Mouse (Mus musculus) bone marrow, adult 2 months (tissue): ENCODE measurements around the gene Pkd1. TPM values are rescaled to one million over a fixed set of nuclear protein-coding genes. Genes with fewer than 3 reads are reported as not detected.

Experiments
- H3K27ac ChIP-seq: fragments of 200-500 bp; 2 replicates; pipeline ENCODE4 v1.5.1; 2012; ENCODE audit warnings: low read depth, mild to moderate bottlenecking, control low read depth, inconsistent platforms, low read length; ENCODE audit not compliant: control insufficient read depth, poor library complexity, insufficient read depth
- H3K4me1 ChIP-seq: fragments of 200-500 bp; 2 replicates; pipeline ENCODE4 v1.6.1; 2011; ENCODE audit warnings: low read length; ENCODE audit not compliant: control insufficient read depth, insufficient read depth
- H3K4me3 ChIP-seq: fragments of 200-500 bp; replicated peaks from 2 replicates; pipeline ENCODE3; 2011; ENCODE audit warnings: mild to moderate bottlenecking, low read depth, low read length, control low read depth; ENCODE audit not compliant: control insufficient read depth
- CTCF ChIP-seq: fragments of 200-500 bp; IDR thresholded peaks from 2 replicates; pipeline ENCODE4 v1.5.1; 2011; ENCODE audit warnings: low read length, control low read depth; ENCODE audit not compliant: control insufficient read depth, insufficient read depth
- POLR2A ChIP-seq: fragments of 200-500 bp; IDR thresholded peaks from 2 replicates; pipeline ENCODE4 v1.6.1; 2011; ENCODE audit warnings: low read depth, mild to moderate bottlenecking, control low read depth, low read length, borderline replicate concordance; ENCODE audit not compliant: control insufficient read depth
- WGBS: fragments of 180-500 bp; shearing (Covaris S2); methylation state at CpG from one replicate; pipeline ENCODE4 v1.1.7; 2018; 5-methylcytosine and 5-hydroxymethylcytosine counted together
- polyA plus RNA-seq: library from polyadenylated mRNA; stranded (reverse); fragments of >200 nt; gene quantifications from 2 replicates; pipeline ENCODE4 v1.2.4, GENCODE M21; 2011; ENCODE audit warnings: low replicate concordance; ENCODE audit not compliant: missing spikeins, insufficient read depth, insufficient read length

Gene Pkd1
- polyA plus RNA-seq, 1 experiment = 17.9 TPM

DNA sequence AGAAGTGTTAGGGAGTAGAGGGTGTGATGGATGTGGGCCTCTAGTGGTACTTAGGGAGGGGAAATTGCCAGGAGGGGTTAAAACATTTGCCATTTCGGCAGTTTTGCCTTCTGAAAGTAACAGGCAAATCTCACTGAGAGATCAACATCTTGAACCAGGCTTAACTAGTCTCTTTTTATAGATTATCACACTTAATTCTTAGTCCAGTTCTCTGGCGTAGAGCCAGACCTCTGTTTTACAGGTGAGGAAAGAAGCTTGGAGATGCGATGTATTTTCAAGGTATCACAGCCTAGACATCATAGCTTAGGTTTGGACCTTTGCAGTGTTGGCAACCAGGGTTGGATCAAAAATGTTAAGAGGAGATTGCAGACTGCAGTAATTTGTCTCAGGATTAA is 1.4 kb downstream of the Pkd1 start:
- H3K27ac ChIP-seq = no peak overlapping the region
- no peaks in the 10 kb centered on the region; the same call in 1 of the 2 replicates for H3K4me1 ChIP-seq
- 74% methylated on average over 3 of the region's 3 CpGs for WGBS
- TF ChIP-seq CTCF = no peak
- TF ChIP-seq POLR2A = no peak
- peak overlapping the region; percentile 72 for H3K4me3 ChIP-seq

GRCm38 (mm10) chr17:24557091-24557490 is 7.5 kb downstream of the Pkd1 start:
- Histone ChIP-seq H3K4me1 (peaks cover 2% of the 10 kb centered on the region; the same call in 1 of the 2 replicates), H3K27ac (no peak overlapping the region), H3K4me3 (no peak overlapping the region)
- TF ChIP-seq POLR2A = no peak
- TF ChIP-seq CTCF = no peak
- WGBS = 91% methylated on average over 7 of the region's 7 CpGs

GRCm38 (mm10) chr17:24558600-24559099 is 9.0 kb downstream of the Pkd1 start:
- Histone ChIP-seq H3K4me1 (peaks cover 2% of the 10 kb centered on the region; the same call in 1 of the 2 replicates), H3K4me3 (no peak overlapping the region), H3K27ac (no peak overlapping the region)
- 26% methylated on average over 4 of the region's 4 CpGs for WGBS
- TF ChIP-seq POLR2A (no peak), CTCF (no peak)

GRCm38 (mm10) chr17:24559146-24559545 is 9.5 kb downstream of the Pkd1 start:
- H3K4me1 ChIP-seq = peaks cover 4% of the 10 kb centered on the region
- no peak for TF ChIP-seq CTCF
- TF ChIP-seq POLR2A = no peak
- H3K27ac ChIP-seq = no peak overlapping the region
- WGBS = 39% methylated on average over 3 of the region's 3 CpGs
- no peak overlapping the region for H3K4me3 ChIP-seq

- Histone ChIP-seq H3K4me3 (no peak overlapping the region), H3K27ac (no peak overlapping the region), H3K4me1 (peaks cover 4% of the 10 kb centered on the region)
- 80% methylated on average over 5 of the region's 5 CpGs for WGBS
- TF ChIP-seq POLR2A (no peak), CTCF (no peak)
These were observed 10.8 kb downstream of the Pkd1 start for GRCm38 (mm10) chr17:24560301-24561028.

- WGBS = 86% methylated on average over 2 of the region's 2 CpGs
- H3K4me1 ChIP-seq = peaks cover 4% of the 10 kb centered on the region
- H3K4me3 ChIP-seq = no peak overlapping the region
- H3K27ac ChIP-seq = no peak overlapping the region
- TF ChIP-seq CTCF = no peak
- no peak for TF ChIP-seq POLR2A
These were observed 12.0 kb downstream of the Pkd1 start for GRCm38 (mm10) chr17:24561592-24561991.

DNA sequence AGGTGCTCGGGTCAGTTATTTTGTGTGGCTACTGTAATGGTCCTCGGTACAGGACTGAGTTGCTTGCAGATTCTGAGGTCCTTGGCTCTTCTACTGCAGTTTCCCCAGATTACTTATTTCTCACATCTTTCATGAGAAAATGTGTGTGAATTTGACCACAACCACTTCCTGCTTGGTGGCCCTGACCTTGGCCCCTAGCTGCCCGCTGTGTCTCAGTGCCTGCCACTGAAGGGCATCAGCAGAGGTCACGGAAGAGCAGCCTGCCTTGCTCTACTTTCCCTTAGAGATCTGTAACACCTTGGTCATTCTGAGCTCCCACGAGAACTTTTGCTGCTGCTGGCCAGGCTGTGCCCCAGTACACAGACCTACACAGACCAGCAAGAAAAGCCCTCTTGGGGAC is 14.0 kb downstream of the Pkd1 start:
- no peak overlapping the region for H3K27ac ChIP-seq
- no peak for TF ChIP-seq POLR2A
- no peak for TF ChIP-seq CTCF
- WGBS = 31% methylated on average over 5 of the region's 5 CpGs
- no peak overlapping the region for H3K4me3 ChIP-seq
- H3K4me1 ChIP-seq = peaks cover 4% of the 10 kb centered on the region

GRCm38 (mm10) chr17:24564422-24564821 is 14.8 kb downstream of the Pkd1 start:
- Histone ChIP-seq H3K27ac (no peak overlapping the region), H3K4me1 (peaks cover 4% of the 10 kb centered on the region), H3K4me3 (no peak overlapping the region)
- 51% methylated on average over 4 of the region's 4 CpGs for WGBS
- TF ChIP-seq POLR2A (no peak), CTCF (no peak)
